Mouse (Mus musculus): ENCODE results near the gene Fermt2.

Fermt2 gene

GRCm38 (mm10) chr14:45529411-45530363 lies at the start of gene Fermt2:
Gene Fermt2 (minus strand): TSS chr14:45530118.
- DNase-seq (ENCODE audit: low read depth, low spot score), result peak; percentile 74

DNA sequence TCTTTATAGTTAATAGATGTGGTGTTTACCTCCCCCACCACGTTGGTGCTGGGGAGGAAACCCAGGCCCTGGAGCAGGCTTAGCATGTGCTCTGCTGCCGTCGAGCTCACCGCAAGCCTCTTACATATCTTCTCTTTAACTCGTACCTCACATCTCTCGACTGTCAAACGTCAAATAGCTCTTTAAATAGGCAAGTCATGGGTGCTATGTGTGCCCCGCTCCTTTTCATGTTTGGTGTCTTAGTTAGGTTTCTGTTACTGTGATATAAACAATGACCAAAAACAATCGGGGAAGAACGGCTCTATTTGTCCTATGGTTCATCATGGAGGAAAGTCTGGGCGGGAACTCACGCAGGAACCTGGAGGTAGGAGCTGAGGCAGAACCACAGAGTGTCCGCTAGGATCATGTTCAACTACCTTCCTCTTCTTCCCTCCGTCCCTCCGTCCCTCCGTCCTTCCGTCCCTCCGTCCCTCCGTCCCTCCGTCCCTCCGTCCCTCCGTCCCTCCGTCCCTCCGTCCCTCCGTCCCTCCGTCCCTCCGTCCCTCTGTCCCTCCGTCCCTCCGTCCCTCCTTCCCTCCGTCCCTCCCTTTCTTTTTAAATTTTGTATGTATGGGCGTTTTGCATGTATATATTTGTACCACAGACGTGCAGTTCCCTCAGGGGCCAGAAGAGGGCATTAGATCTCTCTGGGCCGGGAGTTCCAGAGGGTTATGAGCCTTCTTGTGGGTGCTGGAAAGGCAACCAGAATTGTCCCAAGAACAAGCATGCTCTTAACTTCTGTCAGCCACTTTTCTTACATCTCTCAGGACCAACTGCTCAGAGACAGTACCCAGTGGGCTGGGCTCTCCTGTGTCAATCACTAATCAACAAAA lies 36.4 kb upstream of the Fermt2 start:
- peak; percentile 43 for DNase-seq (ENCODE audit: low read depth, low spot score)

GRCm38 (mm10) chr14:45565216-45566065 lies 35.5 kb upstream of the Fermt2 start:
- DNase-seq (ENCODE audit: low read depth, low spot score), result no peak

- no peak for DNase-seq (ENCODE audit: low read depth, low spot score)
These were observed 33.7 kb upstream of the Fermt2 start for GRCm38 (mm10) chr14:45563577-45563976.

DNA sequence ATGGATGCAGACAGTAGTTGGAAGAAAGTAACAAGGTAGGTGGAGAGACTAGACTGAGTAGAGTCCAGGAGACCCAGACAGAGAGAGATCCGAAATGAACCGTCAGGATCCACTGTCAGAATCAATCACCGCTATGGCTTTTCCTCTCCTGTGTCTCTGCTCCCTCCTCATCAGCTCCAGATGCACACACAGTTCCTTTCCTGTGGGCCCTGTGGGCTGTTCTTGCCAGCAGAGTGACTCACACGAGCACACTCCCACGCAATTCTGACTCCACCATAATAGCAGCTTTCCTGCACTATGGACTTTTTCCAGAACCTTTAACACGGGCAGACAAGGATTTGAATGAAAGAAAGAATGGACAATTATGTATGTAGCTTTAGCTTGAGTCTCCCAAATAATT lies 31.8 kb upstream of the Fermt2 start:
- DNase-seq (ENCODE audit: low read depth, low spot score), result no peak

GRCm38 (mm10) chr14:45559018-45559417 lies 29.1 kb upstream of the Fermt2 start:
- DNase-seq (ENCODE audit: low read depth, low spot score), result no peak

DNA sequence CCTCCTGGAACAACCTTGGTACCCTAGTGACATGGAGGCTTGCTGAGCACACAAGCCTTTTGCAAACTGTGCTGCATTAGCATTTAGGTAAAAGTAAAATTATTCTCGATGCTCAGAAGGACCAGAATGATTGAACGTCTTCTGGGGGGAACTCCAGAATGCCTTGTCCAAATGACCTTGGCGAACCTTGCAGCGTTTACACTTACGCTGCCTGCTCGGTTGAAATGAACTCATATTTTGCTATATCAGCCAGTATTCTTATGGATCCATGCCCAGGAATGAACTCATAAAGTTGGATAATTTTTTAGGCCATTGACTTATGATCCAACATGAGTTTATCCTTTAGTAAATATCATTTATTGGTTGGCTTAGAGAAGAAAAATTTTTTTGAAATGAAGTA lies 24.4 kb upstream of the Fermt2 start:
- no peak for DNase-seq (ENCODE audit: low read depth, low spot score)

GRCm38 (mm10) chr14:45553854-45554253 lies 23.9 kb upstream of the Fermt2 start:
- no peak for DNase-seq (ENCODE audit: low read depth, low spot score)

GRCm38 (mm10) chr14:45552431-45552830 lies 22.5 kb upstream of the Fermt2 start:
- no peak for DNase-seq (ENCODE audit: low read depth, low spot score)

DNA sequence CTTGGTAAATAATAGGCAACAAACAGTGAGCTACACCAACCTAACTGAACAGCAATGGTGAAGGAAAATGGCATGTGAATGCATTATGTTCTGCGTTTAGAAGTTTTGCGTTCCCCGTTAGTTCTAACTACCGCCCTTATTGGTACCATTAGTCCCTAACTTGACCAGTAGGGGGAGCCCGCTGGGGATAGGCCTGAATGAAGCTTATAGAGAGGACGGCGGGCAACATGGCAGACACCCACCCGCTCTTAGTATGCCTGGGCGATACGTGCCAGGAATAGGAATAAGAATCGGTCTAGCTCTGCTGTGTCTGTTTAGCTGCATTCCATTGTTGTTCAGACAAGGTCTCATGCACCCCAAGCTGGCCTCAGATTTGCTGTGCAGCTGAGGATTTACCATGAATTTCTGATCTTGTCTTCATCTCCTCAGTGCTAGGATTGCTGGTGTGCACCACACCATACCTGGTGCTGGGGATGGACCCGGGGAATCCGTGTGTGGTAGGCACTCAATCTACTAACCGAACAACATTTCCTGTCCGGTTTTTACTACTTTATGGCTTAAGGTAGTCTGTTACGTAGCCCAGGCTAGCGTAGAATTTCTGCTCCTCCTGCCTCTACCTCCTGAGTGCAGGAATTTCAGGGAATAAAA lies 21.3 kb upstream of the Fermt2 start:
- no peak for DNase-seq (ENCODE audit: low read depth, low spot score)

DNA sequence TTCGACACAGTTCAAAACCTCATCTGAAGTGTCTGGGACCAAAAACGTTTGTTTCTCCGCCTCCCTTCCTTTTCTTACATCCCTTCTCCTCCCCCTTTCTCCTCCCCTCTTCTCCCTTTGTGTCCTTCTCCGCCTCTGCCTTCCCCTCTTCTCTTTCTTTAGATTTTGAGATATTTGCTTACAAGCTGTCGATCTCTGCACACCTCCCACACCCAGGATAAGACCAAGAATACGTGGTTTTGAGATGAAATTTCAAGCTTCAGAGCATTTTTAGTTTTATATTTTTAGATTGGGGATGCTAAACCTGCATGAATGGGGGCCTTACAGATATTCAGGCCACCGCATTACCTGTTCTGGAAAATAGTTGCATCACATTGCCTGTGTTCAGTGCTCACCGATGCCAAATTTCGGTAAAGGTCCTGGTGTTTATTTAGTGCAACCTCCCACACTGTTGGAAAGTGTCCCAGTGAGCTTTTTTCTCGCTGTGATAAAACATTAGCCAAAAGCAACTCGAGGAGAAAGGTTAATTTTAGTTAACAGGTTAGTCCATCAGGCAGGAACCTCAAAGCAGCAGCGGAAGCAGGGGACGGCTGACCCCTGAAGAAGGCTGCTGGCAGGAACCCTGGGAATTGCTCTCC lies 20.2 kb upstream of the Fermt2 start:
- no peak for DNase-seq (ENCODE audit: low read depth, low spot score)

DNA sequence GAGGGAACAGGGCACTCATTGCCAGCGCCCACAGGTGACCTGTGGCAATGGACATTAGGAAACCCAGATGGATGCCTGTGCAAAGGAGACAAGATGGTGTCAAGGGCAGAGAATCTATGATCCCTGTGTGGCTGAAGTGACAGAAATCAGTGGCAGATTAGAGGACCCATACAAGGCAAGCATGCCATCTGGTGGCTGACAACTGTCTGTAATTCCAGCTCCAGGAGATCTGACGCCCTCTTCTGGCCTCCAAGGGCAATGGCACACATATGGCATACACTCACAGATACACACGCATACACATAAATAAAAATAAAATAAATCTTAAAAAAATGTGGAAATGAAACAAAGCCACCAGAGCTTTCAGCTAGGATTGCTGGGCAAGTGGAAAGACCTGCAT lies 18.2 kb upstream of the Fermt2 start:
- no peak for DNase-seq (ENCODE audit: low read depth, low spot score)

DNA sequence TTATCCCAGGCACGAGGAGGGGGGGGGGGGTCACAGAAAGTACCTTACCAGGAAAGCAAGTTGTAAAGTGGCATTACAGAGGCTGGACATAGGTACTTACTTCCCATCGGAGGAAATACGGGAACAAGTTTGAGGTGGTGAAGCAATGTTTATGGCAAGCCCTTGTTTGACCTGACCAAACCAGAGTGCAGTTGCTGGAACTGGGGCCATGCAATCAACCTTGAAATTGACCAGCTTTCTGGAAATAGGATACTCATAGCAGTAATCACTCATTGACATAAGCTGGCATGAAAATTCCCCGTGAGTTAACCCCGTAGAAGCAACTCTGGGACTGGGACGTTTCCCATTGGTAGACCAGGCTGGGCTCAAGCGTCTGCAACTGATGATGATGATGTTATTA lies 15.0 kb upstream of the Fermt2 start:
- no peak for DNase-seq (ENCODE audit: low read depth, low spot score)

GRCm38 (mm10) chr14:45544026-45544425 lies 14.1 kb upstream of the Fermt2 start:
- DNase-seq (ENCODE audit: low read depth, low spot score), result no peak

GRCm38 (mm10) chr14:45539659-45540468 lies 9.9 kb upstream of the Fermt2 start:
- DNase-seq (ENCODE audit: low read depth, low spot score), result peak; percentile 72

DNA sequence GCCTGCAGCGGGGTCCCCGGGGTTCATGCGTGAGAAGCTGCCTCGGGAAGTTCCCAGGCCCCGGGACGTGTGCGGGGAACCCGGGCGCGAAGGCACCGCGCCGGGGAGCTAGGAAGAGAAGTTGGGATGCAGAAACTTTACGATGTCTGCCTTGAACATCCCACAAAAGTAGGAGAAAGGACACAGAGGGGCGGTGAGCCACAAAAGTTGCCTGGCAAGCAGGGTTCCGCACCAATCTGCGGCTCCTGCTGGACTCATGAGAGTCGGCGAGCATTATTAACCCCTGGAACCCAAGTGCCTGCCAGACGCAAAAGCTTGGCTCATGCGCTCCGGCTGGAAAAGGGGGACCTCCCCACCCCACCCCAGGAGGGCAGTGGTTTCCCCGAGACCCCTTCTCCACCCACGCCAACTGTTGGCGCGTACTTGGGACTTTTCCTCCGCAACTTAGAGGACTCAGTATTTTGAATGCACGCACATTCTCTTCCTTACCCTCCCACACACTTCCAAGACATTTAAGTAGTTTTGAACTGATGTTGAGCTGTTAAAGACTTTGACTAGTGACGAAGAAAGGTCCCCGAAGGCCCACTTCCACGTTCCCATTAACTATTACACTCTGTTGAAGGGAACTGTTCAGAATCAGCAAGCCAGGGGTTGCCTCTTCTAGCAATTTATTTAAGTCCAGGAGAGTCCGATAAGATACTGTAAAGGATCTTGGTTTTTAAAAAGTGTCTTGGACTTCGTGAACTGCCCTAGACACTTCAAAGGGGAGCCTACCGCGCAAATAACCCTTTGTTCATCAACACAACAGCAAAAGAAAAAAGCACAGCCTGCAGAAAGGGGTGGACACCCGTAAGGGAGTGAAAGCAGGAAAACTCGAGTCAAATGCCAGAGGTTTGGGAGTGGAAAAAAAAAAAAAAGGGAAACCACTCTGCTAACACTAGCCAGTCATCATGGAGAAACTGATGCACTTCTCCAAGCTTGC lies 737 bp upstream of the Fermt2 start:
- no peak for DNase-seq (ENCODE audit: low read depth, low spot score)

GRCm38 (mm10) chr14:45528861-45529260 lies 1.1 kb downstream of the Fermt2 start:
- no peak for DNase-seq (ENCODE audit: low read depth, low spot score)

- no peak for DNase-seq (ENCODE audit: low read depth, low spot score)
These were observed 14.1 kb downstream of the Fermt2 start for GRCm38 (mm10) chr14:45515771-45516170.

All from retina, postnatal 7 days (tissue).